Mouse (Mus musculus): ENCODE measurements around the gene Kmt2a. TPM values are rescaled to one million over a fixed set of nuclear protein-coding genes. Genes with fewer than 3 reads are reported as not detected.
"Not testable (repeated sequence)": the region's sequence is repeated elsewhere in the genome, so short reads cannot be mapped to it uniquely, and the experiment has no call there.

The Kmt2a gene
- polyA plus RNA-seq, 1 experiment, result 7.0 TPM

DNA sequence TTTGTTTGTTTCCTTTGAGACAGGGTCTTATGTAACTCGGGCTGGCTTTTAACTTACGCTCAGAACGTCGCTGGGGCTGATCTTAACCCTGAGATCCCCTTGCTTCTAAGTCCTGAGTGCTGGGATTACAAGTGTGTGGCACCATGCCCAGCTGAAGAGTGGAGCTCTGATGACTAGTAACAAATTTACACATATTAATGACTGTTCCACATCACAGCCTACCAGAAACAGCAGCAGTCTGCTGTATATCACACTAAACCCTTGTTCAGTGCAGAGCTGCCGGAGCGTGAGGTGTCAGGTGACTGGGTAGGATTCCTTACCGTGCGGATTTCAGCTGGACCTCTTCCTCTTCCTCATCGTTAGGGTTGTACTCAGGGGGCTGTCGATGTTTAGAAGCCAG is 70.8 kb downstream of the Kmt2a start:
- H3K4me1 ChIP-seq (ENCODE audit: control insufficient read depth, insufficient read depth, insufficient read length, low read length), result no peaks in the 10 kb centered on the region
- no peak overlapping the region for H3K4me3 ChIP-seq (ENCODE audit: insufficient read depth, low read depth, low read length)
- H3K27ac ChIP-seq (replicated peaks; ENCODE audit: low read depth, low read length), result no peak overlapping the region

DNA sequence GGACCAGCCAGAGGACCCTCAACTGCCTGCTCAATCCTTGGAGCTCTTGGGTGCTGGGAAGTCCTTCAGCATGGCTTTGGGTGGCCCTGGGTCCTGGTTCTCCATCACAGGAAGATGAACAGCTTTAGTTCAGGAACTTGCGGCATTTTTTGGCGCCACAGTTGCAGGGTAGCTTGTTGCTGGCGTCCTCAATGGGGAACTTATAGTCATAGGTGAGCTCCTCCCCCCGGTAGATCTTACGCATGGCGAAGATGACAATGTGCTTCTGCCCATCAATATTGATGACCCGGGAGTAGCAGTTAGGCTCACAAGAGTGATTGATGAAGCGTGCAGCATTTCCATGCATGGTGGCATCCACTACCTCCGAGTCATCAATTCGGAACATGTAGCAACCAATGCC is 73.3 kb downstream of the Kmt2a start:
- H3K4me3 ChIP-seq (ENCODE audit: insufficient read depth, low read depth, low read length), result no peak overlapping the region
- H3K27ac ChIP-seq (replicated peaks; ENCODE audit: low read depth, low read length), result no peak overlapping the region
- no peaks in the 10 kb centered on the region for H3K4me1 ChIP-seq (ENCODE audit: control insufficient read depth, insufficient read depth, insufficient read length, low read length)

DNA sequence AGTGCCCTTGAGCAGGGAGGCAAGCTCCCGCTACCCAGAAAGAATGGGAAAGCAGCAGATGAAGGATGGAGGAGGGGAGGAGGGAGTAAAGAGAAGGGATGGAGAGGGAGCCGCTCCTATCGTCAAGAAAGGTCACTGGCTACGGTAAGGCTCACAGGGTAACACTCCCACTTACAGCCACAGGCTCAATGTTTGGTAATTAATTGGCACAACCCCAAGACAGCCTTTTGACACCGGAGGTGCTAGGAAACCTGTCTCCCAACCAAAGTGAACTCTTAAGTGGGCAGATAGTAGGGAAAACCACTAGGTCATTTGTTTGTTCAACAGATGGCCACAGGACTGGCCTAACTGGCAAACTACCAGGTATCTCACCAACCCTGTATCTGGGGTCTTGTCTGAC is 74.0 kb downstream of the Kmt2a start:
- no peaks in the 10 kb centered on the region for H3K4me1 ChIP-seq (ENCODE audit: control insufficient read depth, insufficient read depth, insufficient read length, low read length)
- H3K27ac ChIP-seq (replicated peaks; ENCODE audit: low read depth, low read length), result no peak overlapping the region

DNA sequence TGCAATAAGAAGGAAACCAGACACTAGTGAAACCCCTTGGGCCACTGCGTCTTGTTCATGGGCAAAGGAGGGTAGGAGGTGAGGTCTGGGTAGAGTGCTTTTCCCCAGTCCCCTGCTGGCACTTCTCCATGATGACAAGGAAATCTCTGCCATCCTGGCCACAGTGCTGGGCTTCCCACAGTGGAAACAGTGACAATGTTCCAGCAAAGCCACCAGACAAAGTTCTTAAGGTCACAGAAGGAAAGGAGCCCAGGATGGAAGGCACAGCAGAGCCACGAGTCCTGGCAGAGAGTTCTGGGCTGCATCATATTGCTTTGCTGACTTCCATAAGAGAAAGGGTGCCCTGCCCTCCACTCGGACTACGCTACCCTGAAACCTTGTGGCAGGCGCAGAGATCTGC is 75.6 kb downstream of the Kmt2a start:
- no peak overlapping the region for H3K27ac ChIP-seq (replicated peaks; ENCODE audit: low read depth, low read length)
- H3K4me3 ChIP-seq (ENCODE audit: insufficient read depth, low read depth, low read length), result no peak overlapping the region
- H3K4me1 ChIP-seq (ENCODE audit: control insufficient read depth, insufficient read depth, insufficient read length, low read length), result no peaks in the 10 kb centered on the region

More for the DNA sequence above, 74.0 kb downstream of the Kmt2a start:
- H3K4me3 ChIP-seq (ENCODE audit: insufficient read depth, low read depth, low read length), result no peak overlapping the region

DNA sequence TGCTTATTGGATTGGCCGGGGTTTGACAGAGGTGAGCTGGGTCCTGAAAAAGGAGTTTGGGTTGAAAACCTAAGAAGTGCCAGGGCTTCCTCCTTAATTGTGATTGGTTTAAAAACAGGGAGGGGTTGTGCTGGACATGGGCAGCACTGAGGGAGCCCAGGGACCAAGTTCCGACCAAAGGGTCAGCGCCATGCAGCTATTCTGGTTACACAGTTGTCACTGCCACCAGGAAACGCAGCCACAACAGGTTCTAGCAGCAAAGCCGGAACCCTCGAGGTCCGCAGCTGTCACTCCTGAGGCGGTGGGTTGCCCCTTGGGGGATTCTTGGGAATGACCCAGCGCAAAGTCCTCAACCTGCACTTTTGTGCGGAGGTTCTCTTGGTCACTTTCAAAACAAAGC is 76.4 kb downstream of the Kmt2a start:
- Histone ChIP-seq H3K27ac (replicated peaks; ENCODE audit: low read depth, low read length) (no peak overlapping the region), H3K4me3 (ENCODE audit: insufficient read depth, low read depth, low read length) (no peak overlapping the region), H3K4me1 (ENCODE audit: control insufficient read depth, insufficient read depth, insufficient read length, low read length) (no peaks in the 10 kb centered on the region)

DNA sequence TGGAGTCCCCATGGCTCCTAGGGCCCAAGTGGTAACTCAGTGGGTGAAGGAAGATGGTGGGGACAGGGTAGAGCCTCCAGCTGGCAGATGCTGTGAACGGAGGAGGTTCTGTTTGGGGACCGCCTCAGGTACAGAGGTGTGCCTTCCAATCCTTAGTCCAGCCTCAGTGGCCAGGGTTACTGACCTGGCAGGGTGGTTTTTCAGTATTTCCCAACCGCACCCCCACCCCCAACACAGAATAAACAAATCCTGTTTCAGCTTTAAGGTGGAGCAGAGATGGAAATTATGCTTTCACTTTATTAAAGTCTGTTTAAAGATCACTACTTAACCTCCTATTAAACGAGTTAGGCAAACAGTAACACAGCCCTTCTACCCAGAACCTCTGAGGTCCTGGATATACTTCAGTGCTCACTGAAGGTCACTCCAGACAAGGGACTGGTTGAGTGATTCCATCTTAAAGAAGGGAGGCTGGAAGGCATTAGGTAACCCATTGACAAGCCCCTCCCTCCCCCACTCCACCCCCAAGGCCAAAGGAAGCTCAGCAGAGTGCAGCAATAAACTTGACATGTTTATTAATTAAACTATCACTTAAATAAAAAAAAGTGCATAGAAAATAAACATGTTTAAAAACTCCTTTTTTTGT is 78.2 kb downstream of the Kmt2a start, which contains the start of gene Ttc36:
TSS of gene Ttc36 (minus strand) at position 265 of the 643 bp plus-strand sequence.
- no peak within 1 kb of the TSS for H3K4me3 ChIP-seq (ENCODE audit: insufficient read depth, low read depth, low read length)
- H3K4me1 ChIP-seq (ENCODE audit: control insufficient read depth, insufficient read depth, insufficient read length, low read length), result no peaks in the 10 kb centered on the region
- no peak within 1 kb of the TSS for H3K27ac ChIP-seq (replicated peaks; ENCODE audit: low read depth, low read length)

DNA sequence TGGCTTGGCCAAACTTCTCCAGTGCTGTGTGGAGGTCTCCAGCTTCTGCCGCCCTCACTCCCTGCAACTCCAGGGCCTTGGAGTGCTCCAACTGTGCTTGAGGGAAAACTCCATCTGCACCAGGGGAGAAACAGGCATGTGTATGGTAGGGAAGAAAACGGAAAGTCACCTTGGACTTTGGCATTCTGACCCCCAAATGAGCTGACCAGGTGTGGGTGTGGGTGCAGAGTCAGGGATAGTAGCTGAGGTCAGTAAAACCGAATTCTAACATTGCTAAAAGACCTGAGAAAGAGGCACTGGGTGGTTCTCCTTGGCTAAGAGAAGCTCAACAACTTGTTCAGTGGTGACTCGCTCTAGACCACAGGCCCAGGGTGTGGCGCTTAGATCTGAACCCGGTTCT is 79.4 kb downstream of the Kmt2a start:
- no peak overlapping the region for H3K27ac ChIP-seq (replicated peaks; ENCODE audit: low read depth, low read length)
- no peaks in the 10 kb centered on the region for H3K4me1 ChIP-seq (ENCODE audit: control insufficient read depth, insufficient read depth, insufficient read length, low read length)
- H3K4me3 ChIP-seq (ENCODE audit: insufficient read depth, low read depth, low read length), result no peak overlapping the region

DNA sequence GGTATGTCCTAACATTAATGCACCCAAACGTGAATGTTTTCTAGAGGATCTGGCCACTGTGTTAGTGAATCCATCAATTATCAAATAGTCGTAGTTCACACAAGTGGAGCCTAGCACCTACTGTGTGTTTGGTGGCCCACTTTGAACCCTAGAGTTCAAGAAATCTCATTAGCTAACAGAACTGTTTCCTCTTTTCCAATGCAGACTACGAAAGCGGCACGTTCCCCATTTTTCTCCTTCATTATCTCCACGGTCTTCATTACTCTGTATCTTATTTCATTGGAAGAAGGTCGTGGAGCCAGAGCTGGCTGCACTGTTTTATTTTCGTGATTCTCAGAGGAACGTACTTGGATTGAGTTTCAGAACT is 81.2 kb downstream of the Kmt2a start:
- Histone ChIP-seq H3K4me3 (ENCODE audit: insufficient read depth, low read depth, low read length) (peak overlapping the region; percentile 67; the same call in 1 of the 2 replicates), H3K4me1 (ENCODE audit: control insufficient read depth, insufficient read depth, insufficient read length, low read length) (no peaks in the 10 kb centered on the region), H3K27ac (replicated peaks; ENCODE audit: low read depth, low read length) (no peak overlapping the region)

DNA sequence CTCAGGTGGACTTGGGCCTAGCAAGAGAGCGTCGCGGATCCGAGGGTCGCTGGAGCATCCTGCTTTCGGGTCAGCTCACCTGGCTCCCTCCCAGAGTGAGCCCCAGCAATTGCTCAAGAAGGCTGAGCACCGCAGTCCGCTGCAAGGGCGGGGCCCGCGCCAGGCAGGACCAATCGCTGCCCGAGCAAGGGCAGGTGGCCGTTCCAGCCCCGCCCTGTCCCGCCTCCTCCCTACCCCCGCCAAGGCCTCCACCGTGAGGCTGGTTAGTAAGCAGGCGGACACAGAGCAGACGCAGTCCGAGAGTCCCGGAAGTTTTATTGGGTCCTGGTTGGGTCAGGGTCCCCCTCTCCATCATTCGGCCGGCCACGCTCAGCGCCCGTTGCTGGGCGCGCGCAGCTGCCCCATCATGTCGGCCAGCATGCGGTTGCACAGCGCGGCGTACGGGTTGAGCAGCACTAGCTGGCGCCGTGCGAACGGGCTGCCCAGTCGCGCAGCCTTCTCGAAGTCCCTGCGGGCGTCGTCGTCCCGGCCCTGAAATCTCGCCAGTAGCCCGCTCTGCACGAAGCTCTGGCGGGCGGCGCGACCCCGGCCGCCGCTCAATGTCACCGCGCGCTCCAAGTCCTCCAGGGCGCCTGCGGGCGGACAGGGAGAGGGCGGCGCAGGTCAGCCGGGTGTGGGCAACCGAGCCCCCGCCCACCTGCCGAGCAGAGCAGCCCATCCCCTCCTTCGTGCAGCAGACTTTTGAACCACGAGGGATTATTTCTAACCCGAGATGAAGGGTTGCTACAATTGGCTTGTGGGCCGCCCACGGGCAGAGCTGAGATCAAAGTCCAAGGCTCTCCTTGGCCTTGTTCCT is 81.8 kb downstream of the Kmt2a start, which contains the start of gene Tmem25:
TSS of gene Tmem25 (minus strand) at position 206 of the 856 bp plus-strand sequence.
- Histone ChIP-seq H3K27ac (replicated peaks; ENCODE audit: low read depth, low read length) (no peak within 1 kb of the TSS), H3K4me1 (ENCODE audit: control insufficient read depth, insufficient read depth, insufficient read length, low read length) (no peaks in the 10 kb centered on the region), H3K4me3 (ENCODE audit: insufficient read depth, low read depth, low read length) (peak within 1 kb of the TSS; percentile 67)

DNA sequence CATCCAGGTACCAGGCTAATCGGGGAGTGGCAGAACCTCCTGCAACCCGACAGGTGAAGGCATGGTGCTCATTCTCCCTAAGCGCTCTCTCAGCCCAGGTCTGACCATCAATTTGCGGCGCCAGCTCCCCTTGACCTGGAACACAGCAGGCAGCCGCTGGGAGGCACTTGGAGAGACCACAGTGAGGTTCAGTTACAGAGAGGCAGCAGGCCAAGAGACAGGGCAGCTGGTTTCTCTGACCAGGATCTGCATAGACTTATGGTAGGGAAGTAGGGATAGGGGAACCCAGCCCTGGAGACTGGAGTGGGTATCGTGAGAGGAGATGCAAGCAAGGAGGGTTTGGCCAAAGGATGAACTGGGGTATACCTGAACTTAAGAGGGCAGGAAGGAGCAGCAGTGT is 82.8 kb downstream of the Kmt2a start:
- Histone ChIP-seq H3K4me1 (ENCODE audit: control insufficient read depth, insufficient read depth, insufficient read length, low read length) (no peaks in the 10 kb centered on the region), H3K27ac (replicated peaks; ENCODE audit: low read depth, low read length) (no peak overlapping the region), H3K4me3 (ENCODE audit: insufficient read depth, low read depth, low read length) (no peak overlapping the region)

DNA sequence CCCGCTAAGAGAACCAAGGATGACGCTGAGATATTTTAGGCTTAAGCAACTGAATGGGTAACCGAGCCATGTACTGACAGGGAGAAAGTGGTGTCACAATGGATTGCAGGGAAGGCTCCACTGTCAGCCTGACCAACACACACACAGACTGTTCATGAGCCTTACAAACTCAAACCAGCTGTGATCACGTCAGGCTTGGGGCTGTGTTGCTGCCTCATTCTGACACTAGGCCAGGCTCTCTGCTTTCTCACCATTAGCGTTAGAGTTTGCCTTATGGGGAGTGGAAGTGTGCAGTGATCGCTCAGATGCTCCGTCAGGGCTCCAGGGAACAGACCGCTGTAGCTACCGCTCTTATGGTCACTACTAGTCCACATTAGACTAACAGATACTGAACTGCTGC is 88.3 kb downstream of the Kmt2a start:
- no peak overlapping the region for H3K4me3 ChIP-seq (ENCODE audit: insufficient read depth, low read depth, low read length)
- no peaks in the 10 kb centered on the region for H3K4me1 ChIP-seq (ENCODE audit: control insufficient read depth, insufficient read depth, insufficient read length, low read length)
- H3K27ac ChIP-seq (replicated peaks; ENCODE audit: low read depth, low read length), result no peak overlapping the region

DNA sequence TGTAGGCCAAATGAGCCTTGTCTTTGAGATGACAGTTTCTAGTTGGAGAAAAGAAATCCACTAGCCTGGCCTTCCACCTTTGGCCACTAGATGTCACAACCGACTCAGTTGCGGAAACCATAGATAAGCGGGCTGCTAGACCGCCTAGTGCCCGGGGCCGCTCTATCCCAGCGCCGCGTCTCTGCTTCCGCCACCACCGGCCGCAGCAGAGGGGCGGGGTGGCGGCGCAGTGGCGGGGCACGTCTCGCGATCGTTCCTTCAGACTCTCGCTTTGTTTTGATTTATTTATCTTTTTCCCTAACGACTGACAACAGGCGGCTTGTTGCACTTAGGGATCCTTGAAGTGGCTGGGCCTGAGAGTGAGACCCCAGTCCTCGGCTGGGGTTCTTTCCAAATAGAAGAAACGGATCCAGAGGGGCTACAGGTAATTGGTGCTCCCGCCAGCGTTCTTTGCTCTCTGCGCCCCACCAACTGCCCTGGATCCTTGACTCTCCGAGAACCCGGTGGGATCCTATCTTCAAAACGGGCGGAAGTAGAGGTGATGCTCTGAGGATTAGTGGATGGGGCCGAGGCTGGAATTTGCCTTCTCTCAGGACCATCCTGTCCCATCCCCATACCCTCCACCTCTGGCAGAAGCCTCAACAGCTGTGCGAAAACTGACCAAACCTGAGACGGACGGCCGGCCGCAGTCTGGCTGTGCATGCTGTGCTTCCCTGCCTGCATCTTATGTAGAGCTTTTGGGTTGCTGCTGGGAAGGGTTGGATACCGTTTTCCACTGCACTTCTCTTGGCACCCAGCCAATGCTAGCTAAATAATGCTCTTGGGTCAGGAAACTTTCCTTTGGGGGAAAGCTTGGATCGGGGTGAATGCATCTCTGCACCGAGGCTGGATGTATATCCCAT is 108.1 kb downstream of the Kmt2a start:
- Histone ChIP-seq H3K27ac (replicated peaks; ENCODE audit: low read depth, low read length) (peak overlapping the region; percentile 66), H3K4me1 (ENCODE audit: control insufficient read depth, insufficient read depth, insufficient read length, low read length) (peaks cover 5% of the 10 kb centered on the region; the same call in 1 of the 2 replicates), H3K4me3 (ENCODE audit: insufficient read depth, low read depth, low read length) (peak overlapping the region; percentile 81)

DNA sequence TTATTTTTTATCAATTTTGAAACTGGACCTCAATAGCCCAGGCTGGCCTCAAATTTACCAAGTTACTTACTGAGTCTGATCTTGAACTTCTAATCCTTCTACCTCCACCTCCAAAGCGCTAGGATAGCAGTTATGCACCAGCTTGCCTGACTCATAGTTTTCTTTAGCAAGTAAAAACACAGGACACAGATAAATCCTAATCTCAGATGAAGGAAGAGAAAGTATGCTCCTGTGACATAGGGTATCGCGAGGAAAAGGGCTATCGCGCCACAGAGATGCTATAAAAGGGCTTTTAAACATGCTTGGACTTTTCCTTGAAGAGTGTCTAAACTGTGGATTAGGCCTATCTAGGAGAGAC is 108.7 kb downstream of the Kmt2a start:
- H3K27ac ChIP-seq (replicated peaks; ENCODE audit: low read depth, low read length), result peak overlapping the region; percentile 66
- H3K4me1 ChIP-seq (ENCODE audit: control insufficient read depth, insufficient read depth, insufficient read length, low read length), result peaks cover 5% of the 10 kb centered on the region; the same call in 1 of the 2 replicates
- no peak overlapping the region for H3K4me3 ChIP-seq (ENCODE audit: insufficient read depth, low read depth, low read length)

DNA sequence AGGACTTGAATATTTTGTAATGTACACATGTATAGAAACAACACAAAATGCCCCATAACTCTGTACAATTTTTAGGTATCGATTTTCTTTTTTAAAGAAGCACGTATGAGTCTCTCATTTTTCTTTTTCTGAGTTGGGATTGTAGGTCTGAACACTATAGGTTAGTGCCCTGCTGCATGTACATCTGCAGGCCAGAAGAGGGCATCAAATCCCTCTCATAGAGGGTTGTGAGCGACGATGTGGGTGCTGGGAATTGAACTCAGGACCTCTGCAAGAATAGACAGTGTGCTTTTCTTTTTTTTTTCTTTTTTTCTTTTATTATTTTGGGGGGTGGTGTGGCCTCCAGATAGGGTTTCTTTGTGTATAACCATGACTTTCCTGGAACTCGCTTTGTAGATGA is 109.7 kb downstream of the Kmt2a start:
- H3K4me3 ChIP-seq (ENCODE audit: insufficient read depth, low read depth, low read length), result no peak overlapping the region
- H3K27ac ChIP-seq (replicated peaks; ENCODE audit: low read depth, low read length), result no peak overlapping the region
- peaks cover 5% of the 10 kb centered on the region for H3K4me1 ChIP-seq (ENCODE audit: control insufficient read depth, insufficient read depth, insufficient read length, low read length)

DNA sequence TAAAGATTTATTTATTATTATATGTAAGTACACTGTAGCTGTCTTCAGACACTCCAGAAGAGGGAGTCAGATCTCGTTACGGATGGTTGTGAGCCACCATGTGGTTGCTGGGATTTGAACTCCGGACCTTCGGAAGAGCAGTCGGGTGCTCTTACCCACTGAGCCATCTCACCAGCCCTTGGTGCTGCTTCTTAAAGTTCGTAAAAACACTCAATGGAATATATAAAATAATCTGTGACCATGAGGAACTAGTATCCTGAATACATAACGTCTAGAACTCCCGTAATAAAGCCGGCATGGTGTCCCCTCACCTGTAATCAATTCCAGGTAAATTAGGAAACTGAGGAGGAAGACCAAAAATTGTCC is 113.1 kb downstream of the Kmt2a start:
- H3K27ac ChIP-seq (replicated peaks; ENCODE audit: low read depth, low read length), result not testable (repeated sequence)

More for the DNA sequence above, 113.1 kb downstream of the Kmt2a start:
- H3K4me3 ChIP-seq (ENCODE audit: insufficient read depth, low read depth, low read length), result peak overlapping the region; percentile 95
- H3K4me1 ChIP-seq (ENCODE audit: control insufficient read depth, insufficient read depth, insufficient read length, low read length), result not testable (repeated sequence)

All from brown adipose tissue, adult 24 weeks (tissue).